Comparison of ENCODE assay signal across 8 mouse cellular contexts in genomic region chr11:100958613-100959463, GRCm38 (mm10). TPM values are rescaled to one million over a fixed set of nuclear protein-coding genes. Genes with fewer than 3 reads are reported as not detected.
DNase-seq lines count a peak whose midpoint lies in the region; ATAC-seq and TF ChIP-seq lines count a peak whose summit lies in the region.

No protein-coding gene starts in this region.

- no peaks in the 10 kb centered on the region for H3K27me3 ChIP-seq in heart, postnatal 0 days (ENCODE audit: control insufficient read depth, insufficient read depth, low read length)
- peaks cover 20% of the 10 kb centered on the region for H3K27me3 ChIP-seq in midbrain, embryonic 11.5 days (ENCODE audit: control insufficient read depth, insufficient read depth, low read length)

- TF ChIP-seq EP300 in heart, postnatal 0 days (IDR thresholded peaks at IDR 0.05; ENCODE audit: low read depth), result no peak

- no peak for ATAC-seq in heart, postnatal 0 days (ENCODE audit: insufficient read depth, low read depth)
- ATAC-seq in midbrain, embryonic 11.5 days (ENCODE audit: low FRiP score), result no peak
- no peak for ATAC-seq in inflammation-experienced regulatory T-cells, adult 6 months

- H3K9ac ChIP-seq in heart, postnatal 0 days (replicated peaks; ENCODE audit: low read depth, low read length), result no peak overlapping the region
- no peak overlapping the region for H3K9ac ChIP-seq in midbrain, embryonic 11.5 days (ENCODE audit: low read length)

- H3K4me2 ChIP-seq in heart, postnatal 0 days (ENCODE audit: low read depth, low read length), result peak overlapping the region; percentile 36
- peak overlapping the region; percentile 35 for H3K4me2 ChIP-seq in midbrain, embryonic 11.5 days

- WGBS in heart, postnatal 0 days, result 52% methylated on average over 75 of the region's 76 CpGs
- WGBS in midbrain, embryonic 11.5 days, result 6% methylated on average over 76 of the region's 76 CpGs

- no peak for TF ChIP-seq CTCF in gastrocnemius, adult 2 months (IDR thresholded peaks at IDR 0.05)
- TF ChIP-seq CTCF in heart, postnatal 0 days (IDR thresholded peaks at IDR 0.05; ENCODE audit: low read depth), result no peak

- peak overlapping the region; percentile 63 for H3K4me3 ChIP-seq in gastrocnemius, adult 2 months
- no peak overlapping the region for H3K4me3 ChIP-seq in heart, postnatal 0 days (ENCODE audit: low read depth, low read length)
- H3K4me3 ChIP-seq in midbrain, embryonic 11.5 days (ENCODE audit: low read depth, low read length), result peak overlapping the region; percentile 21

- peaks cover 33% of the 10 kb centered on the region for H3K4me1 ChIP-seq in heart, postnatal 0 days (ENCODE audit: control insufficient read depth, insufficient read depth)
- peaks cover 3% of the 10 kb centered on the region; the same call in 1 of the 2 replicates for H3K4me1 ChIP-seq in midbrain, embryonic 11.5 days (ENCODE audit: control insufficient read depth, insufficient read depth, low read length)

- intact Hi-C loops in gastrocnemius, adult 2 months (cut with DNase I), result loop anchor here (5.0 kb wide), 1 partner anchor 237 kb away; no protein-coding TSS in a partner anchor
- intact Hi-C loops in left cerebral cortex, postnatal 14 days (cut with DNase I), result loop anchor here (10.0 kb wide), 3 partner anchors 124 to 244 kb away; partner anchors contain the start of genes Hcrt, Hspb9 and Kat2a

- peaks cover 40% of the 10 kb centered on the region for H3K36me3 ChIP-seq in heart, postnatal 0 days (replicated peaks; ENCODE audit: control insufficient read depth, insufficient read depth, low read length)
- no peaks in the 10 kb centered on the region for H3K36me3 ChIP-seq in midbrain, embryonic 11.5 days (ENCODE audit: control insufficient read depth, insufficient read depth, low read length)

- peak; percentile 44 for DNase-seq in gastrocnemius, adult 2 months
- no peak for DNase-seq in gastrocnemius, postnatal 10 days
- DNase-seq in ES-CJ7 (ENCODE audit: low read depth, low spot score) (peak; percentile 48), adipocyte (ENCODE audit: low spot score) (no peak)
- DNase-seq in heart, postnatal 0 days (ENCODE audit: low spot score), result no peak
- DNase-seq in midbrain, embryonic 11.5 days (ENCODE audit: low spot score, missing footprints), result peak; percentile 90
- no peak for DNase-seq in left cerebral cortex, postnatal 14 days (ENCODE audit: low spot score in 2 of 2)

- no peaks in the 10 kb centered on the region for H3K9me3 ChIP-seq in heart, postnatal 0 days (replicated peaks; ENCODE audit: control insufficient read depth, low read length)
- H3K9me3 ChIP-seq in midbrain, embryonic 11.5 days (ENCODE audit: control insufficient read depth, low read length), result no peaks in the 10 kb centered on the region

- H3K27ac ChIP-seq in gastrocnemius, adult 2 months, result peak overlapping the region; percentile 99
- H3K27ac ChIP-seq in heart, postnatal 0 days (ENCODE audit: low read depth), result no peak overlapping the region
- H3K27ac ChIP-seq in midbrain, embryonic 11.5 days (ENCODE audit: low read depth, low read length), result no peak overlapping the region

RNA-seq across cellular contexts. Expression of gene Cavin1, which starts 11.8 kb away (rescaled TPM):
- total RNA-seq in gastrocnemius, adult 2 months (2021), result 100 to 1,000 TPM; 133 to 149 TPM
- 100 to 1,000 TPM; 279 to 309 TPM for total RNA-seq in gastrocnemius, postnatal 10 days (2021)
- total RNA-seq in heart, postnatal 0 days (2014; rRNA removed; ENCODE audit: low replicate concordance), result 274 and 305 TPM in 2 replicates
- 401 and 442 TPM in 2 replicates for polyA plus RNA-seq in heart, postnatal 0 days (2015; fragmentation: Nextera tagmentation; extraction: Ambion mirVana)
- 12.5 and 14.8 TPM in 2 replicates for polyA plus RNA-seq in midbrain, embryonic 11.5 days (2014; fragmentation: Nextera tagmentation; extraction: Ambion mirVana)
- polyA plus RNA-seq in inflammation-experienced regulatory T-cells, adult 6 months (2017; shearing (Covaris generic)), result under 1 TPM in 2 of 3 experiments, not detected in 1; 0.09 to 0.26 TPM
- 10 to 100 TPM; 19.8 to 23.2 TPM for total RNA-seq in left cerebral cortex, postnatal 14 days (2021)

RNA-seq across cellular contexts. Expression of gene Stat3, which starts 19.5 kb away (rescaled TPM):
- total RNA-seq in gastrocnemius, adult 2 months (2021), result 10 to 100 TPM; 40.6 to 44.2 TPM
- 10 to 100 TPM; 49.1 to 56.7 TPM for total RNA-seq in gastrocnemius, postnatal 10 days (2021)
- 105 and 128 TPM in 2 replicates for total RNA-seq in heart, postnatal 0 days (2014; rRNA removed; ENCODE audit: low replicate concordance)
- polyA plus RNA-seq in heart, postnatal 0 days (2015; fragmentation: Nextera tagmentation; extraction: Ambion mirVana), result 53.5 and 65.7 TPM in 2 replicates
- 22.8 and 24.0 TPM in 2 replicates for polyA plus RNA-seq in midbrain, embryonic 11.5 days (2014; fragmentation: Nextera tagmentation; extraction: Ambion mirVana)
- 100 to 1,000 TPM in 1 of 3 experiments, 10 to 100 TPM in 2; 79.3 to 111 (median 99.2) TPM for polyA plus RNA-seq in inflammation-experienced regulatory T-cells, adult 6 months (2017; shearing (Covaris generic))
- 10 to 100 TPM; 32.9 to 34.2 TPM for total RNA-seq in left cerebral cortex, postnatal 14 days (2021)

RNA-seq across cellular contexts. Expression of gene Atp6v0a1, which starts 50.4 kb away (rescaled TPM):
- 10 to 100 TPM; 59.6 to 65.2 TPM for total RNA-seq in gastrocnemius, adult 2 months (2021)
- 10 to 100 TPM; 52.9 to 59.9 TPM for total RNA-seq in gastrocnemius, postnatal 10 days (2021)
- total RNA-seq in heart, postnatal 0 days (2014; rRNA removed; ENCODE audit: low replicate concordance), result 57.0 and 57.1 TPM in 2 replicates
- 49.2 and 50.3 TPM in 2 replicates for polyA plus RNA-seq in heart, postnatal 0 days (2015; fragmentation: Nextera tagmentation; extraction: Ambion mirVana)
- polyA plus RNA-seq in midbrain, embryonic 11.5 days (2014; fragmentation: Nextera tagmentation; extraction: Ambion mirVana), result 42.5 and 45.9 TPM in 2 replicates
- polyA plus RNA-seq in inflammation-experienced regulatory T-cells, adult 6 months (2017; shearing (Covaris generic)), result 1 to 10 TPM; 1.3 to 7.7 (median 6.8) TPM
- 100 to 1,000 TPM; 489 to 499 TPM for total RNA-seq in left cerebral cortex, postnatal 14 days (2021)

Comparison
In these comparisons a context has a peak if more than half of its experiments do, and no peak if none do; other contexts are left out.
1. DNase-seq: peak in gastrocnemius, adult 2 months (single experiment), ES-CJ7 (single experiment) and midbrain, embryonic 11.5 days (single experiment); none in gastrocnemius, postnatal 10 days (single experiment), heart, postnatal 0 days (single experiment), adipocyte (single experiment) and left cerebral cortex, postnatal 14 days (0 of 2).
2. RNA of gene Cavin1, which starts 11.8 kb away (total RNA-seq): 279 to 309 TPM in gastrocnemius, postnatal 10 days, 274 to 305 TPM in heart, postnatal 0 days and 133 to 149 TPM in gastrocnemius, adult 2 months; 19.8 to 23.2 TPM in left cerebral cortex, postnatal 14 days; every median in the first group is over 4 times any median in the second.